Mouse (Mus musculus): ENCODE data around the gene Shld1.

DNA sequence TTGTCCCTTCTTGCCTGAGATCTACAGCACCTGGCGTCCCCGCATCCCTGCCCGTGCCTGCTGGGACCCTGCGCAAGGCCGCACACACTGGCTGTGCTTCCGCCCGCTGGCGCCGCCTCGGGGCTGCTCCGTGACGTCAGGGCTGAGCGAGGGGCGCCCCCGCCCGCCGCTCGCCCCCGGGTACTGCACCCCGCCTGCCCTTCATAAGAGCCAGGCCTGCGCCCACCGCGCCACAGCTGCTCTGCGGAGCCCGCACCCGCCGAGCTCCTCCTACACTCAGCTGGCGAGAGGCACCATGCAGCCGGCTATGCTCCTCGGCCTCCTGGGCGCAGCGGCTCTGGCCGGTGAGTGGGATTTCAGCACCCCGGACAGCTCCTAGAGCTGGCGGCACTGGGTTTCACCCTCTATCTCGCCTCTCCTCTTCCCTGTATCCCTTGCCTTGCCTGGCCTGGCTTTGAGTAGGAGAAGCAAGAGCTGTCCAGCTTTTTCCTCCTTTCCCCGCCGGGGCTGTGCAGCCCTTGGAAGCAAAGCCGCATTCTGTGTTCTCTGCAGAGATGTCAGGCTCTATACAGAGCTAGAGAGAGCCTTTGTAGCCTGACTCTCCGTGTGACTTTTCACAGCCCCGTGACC, 94.8 kb downstream of the Shld1 start:
- TF ChIP-seq POLR2A (IDR thresholded peaks at IDR 0.05; ENCODE audit: insufficient read depth, low read length) (no peak), CTCF (IDR thresholded peaks at IDR 0.05; ENCODE audit: low read depth, low read length) (no peak), EP300 (IDR thresholded peaks at IDR 0.05; ENCODE audit: insufficient read depth, low read depth, low read length) (no peak)

Data from ES-Bruce4 (cell line).